Mouse (Mus musculus) liver (tissue): ENCODE results near the gene Tmem62.
"Not testable (repeated sequence)": the region's sequence is repeated elsewhere in the genome, so short reads cannot be mapped to it uniquely, and the experiment has no call there.

Source experiments
- DNase-seq: peaks from one replicate; pipeline ENCODE4 v3.0.0-alpha.2; 2020; ENCODE audit warnings: mixed read lengths

The Tmem62 gene

DNA sequence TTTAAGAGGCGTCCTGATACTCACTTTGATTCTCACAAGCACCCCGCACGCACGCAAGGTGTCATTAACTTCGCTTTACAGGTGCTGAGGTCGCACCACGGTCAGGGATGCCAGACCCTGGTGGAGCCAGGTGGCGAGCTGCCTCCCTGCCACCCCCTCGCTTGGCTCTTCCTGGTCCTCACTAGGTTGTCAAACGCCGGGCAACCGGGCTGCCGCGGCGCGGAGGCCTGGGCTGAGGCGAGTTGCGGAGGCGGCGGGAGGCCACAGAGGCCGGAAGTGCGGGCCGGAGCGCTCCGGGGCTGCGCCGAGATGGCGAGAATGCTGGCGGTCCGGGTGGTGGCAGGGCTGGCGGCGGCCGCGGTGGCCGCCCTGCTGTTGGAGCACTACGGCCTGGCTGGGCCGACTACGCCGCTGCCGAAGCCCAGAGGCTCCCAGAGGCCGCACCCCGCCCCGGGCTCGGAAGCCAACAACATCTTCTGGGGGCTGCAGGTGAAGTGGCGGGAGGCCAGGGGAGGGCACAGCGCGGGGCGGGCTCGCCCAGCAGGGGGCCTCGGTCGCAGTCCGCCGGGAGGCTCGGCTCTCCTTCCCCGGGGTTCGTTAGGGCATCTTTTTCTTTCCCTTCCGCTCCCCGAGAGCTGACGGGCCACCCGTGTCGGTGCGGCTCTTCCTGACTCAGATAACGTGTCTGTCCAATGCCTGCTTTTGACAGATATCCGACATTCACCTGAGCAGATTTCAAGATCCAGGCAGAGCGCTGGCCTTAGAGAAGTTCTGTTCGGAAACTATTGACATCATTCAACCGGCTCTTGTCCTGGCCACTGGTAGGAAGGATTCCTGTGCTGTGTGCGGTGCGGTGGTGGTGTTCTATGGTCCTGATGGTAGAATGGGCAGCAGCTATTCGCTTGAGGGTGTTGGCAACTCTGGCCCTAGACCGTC lies at the start of gene Tmem62:
Gene Tmem62, plus strand, starts transcription at position 28 of the 936 bp plus-strand sequence.
- peak; percentile 80 for DNase-seq

GRCm38 (mm10) chr2:120933038-120933437 lies 43.8 kb upstream of the Tmem62 start:
- DNase-seq: no peak

DNA sequence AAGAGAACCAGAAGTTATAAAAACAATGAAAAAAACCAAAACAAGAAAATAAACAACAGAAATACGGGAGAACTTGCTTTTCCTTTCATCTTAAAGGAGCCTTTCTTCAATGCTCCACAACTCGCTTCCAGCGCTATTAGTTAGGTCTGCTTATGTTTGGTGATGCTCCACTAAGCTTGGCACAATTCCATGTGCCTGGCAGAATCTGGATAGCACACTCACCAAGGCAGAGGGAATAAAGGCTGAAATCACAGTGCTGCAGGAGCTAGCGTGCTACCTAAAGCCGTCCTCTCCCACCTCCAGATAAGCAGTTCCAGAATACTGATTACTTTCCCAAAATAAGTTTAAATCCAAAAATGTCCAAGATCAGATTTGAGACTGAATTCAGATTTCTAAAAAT lies 25.6 kb upstream of the Tmem62 start:
- DNase-seq: no peak

DNA sequence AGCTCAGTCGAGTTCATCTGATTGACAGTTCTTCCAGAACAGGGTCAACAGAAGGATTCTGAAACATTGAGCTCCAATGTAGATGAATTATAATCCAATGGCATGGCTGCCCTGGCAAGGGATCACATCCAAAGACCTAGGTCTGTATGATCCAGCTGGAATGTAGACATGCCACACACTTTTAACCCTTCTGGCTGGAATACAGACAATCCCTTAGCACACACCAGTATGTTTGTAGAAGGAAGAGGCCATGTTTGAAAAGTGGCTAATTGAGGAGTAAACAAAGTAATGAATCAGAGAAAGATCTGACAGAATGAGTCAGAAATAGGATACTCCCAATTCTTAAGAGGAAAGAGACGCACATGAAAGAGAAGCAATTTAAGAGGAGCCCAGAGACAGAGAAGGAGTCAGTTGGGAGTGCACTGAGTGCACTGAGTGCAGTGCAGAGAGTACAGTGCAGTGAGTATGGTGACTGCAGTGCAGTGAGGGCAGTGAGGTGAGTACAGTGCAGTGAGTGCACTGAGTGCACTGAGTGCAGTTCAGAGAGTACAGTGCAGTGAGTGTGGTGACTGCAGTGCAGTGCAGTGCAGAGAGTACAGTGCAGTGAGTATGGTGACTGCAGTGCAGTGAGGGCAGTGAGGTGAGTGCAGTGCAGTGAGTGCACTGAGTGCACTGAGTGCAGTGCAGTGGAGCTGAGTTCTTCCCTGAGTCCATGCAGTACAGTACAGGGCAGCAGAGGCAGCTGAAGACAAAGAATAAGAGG lies 24.5 kb upstream of the Tmem62 start:
- DNase-seq: no peak

DNA sequence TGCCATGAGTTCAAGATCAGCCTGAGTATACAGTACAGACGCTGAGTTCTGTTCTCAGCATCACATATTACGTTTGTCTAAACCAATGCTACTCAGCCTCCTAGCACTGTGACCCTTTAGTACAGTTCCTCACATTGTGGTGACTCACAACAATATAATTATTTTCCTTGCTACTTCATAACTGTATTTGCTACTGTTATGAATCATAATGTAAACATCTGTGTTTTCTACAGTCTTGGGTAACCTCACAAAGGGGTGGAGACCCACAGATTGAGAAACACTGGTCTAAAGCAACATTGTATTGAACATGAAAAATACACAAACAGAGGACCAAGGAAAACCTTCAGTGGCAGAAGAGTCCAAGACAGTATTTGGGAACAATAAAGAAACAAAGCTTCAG lies 17.5 kb upstream of the Tmem62 start:
- DNase-seq: no peak

DNA sequence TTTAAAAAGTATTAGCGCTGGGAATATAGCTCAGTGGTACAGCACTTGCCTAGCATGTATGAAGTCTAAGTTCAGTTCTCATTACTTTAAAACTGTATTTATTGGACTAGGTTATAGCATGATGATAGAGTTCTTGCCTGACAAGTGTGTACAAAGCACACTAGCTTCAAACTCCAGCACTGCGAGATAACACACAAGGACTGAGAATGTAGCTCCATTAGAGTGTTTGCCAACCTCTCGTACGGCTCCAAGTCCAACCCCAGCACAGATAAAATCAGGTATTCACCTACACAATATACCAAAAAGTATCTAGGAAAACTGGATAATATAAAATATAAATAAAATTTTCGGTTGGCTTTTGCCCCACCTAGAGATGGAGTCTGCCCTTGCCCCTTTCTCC lies 17.0 kb upstream of the Tmem62 start:
- DNase-seq: no peak

GRCm38 (mm10) chr2:120960261-120960660 lies 16.6 kb upstream of the Tmem62 start:
- no peak for DNase-seq

DNA sequence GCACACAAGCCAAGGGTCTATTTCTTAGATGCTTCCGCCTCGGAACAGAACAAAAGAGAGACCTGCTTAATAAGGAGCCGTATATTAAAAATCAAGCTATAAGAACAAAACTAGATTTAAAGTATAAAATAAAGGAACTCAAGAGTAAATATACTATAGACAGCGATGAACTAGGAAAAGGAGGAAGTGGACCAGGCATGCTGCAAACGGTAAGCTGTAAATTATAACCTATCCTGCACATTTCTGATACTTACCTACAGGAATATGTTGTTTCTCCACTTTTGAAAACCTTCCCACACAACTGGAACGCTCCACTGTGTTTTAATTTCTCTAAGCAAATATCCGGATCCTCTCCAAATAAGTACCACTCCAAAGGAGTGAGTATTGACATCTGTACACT lies 13.7 kb upstream of the Tmem62 start:
- DNase-seq: no peak

DNA sequence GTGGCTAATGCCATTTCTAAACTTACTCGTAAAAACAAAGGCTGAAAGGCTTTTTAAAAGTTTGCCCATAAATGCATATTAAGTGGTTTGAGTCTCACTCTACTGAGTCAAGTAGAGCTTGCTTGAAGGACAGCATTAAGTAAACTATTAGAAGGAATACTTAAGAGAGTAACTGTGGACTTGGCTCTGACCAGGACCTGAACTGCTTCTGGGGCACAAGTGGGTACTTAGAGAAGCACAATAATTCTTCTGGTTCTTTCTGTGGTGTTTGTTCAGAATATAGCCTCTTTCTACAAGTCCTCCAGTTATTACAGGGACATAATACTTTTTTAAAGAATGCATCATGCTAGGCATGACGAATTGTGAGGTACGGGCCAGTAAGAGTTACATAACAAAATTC lies 11.3 kb upstream of the Tmem62 start:
- DNase-seq: no peak

DNA sequence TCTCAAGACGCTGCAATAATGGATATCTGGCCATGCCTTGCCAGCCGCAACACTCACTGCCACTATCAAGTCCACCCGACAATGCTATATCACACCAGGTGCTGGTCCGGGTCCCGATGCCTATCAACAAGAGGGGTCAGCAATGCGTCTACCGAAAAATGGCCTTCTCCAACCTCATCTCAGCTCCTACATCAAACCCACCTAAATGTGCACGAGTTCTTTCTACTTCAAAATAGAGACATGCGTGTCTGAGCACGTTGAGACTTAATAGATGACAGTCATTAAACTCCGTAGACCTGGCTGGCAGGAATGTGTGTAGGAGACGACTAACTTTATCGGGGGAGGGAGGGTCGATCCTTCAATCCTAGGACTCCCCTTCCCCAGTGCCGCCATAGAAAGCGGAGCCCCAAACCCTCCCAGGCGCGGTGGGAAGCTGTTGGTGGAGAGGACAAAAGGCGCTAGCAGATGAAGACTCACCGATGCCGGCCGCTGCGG lies 6.7 kb upstream of the Tmem62 start:
- DNase-seq: peak; percentile 60

GRCm38 (mm10) chr2:120970559-120971080 lies 6.2 kb upstream of the Tmem62 start, which contains the start of gene Ubr1:
TSS of gene Ubr1 (minus strand) at chr2:120970715.
- peak; percentile 91 for DNase-seq

- no peak for DNase-seq
Measured at GRCm38 (mm10) chr2:120971766-120972165, 5.1 kb upstream of the Tmem62 start.

DNA sequence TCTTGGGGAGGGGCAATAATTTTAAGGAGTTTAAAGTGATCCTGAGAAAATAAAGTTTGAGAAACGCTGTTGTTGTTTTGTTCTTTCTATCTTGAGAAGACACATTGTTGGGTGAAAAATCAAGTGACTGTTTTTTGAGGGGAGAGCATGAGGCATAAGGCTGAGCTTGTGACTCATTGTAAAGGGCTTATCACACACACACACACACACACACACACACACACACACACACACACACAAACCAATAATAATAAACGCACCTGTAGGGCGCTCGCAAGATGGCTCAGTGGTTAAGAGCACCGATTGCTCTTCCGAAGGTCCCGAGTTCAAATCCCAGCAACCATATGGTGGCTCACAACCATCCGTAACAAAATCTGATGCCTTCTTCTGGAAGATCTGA lies 4.6 kb upstream of the Tmem62 start:
- DNase-seq: not testable (repeated sequence)

DNA sequence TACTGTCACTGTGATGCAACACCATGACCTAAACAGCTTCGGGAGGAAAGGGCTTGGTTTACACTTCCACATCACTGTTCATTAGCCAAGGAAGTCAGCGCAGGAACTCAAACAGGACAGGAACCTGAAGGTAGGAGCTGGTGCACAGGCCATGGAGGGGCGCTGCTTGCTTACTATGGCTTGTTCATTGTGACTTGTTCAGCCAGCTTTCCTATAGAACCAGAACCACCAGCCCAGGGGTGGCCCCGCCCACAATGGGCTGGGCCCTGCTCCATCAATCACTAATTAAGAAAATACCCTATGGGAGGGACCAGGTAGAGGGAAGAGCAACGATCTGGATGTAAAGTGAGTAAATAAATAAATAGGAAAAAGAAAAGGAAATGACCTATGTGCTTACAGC lies 3.9 kb upstream of the Tmem62 start:
- peak; percentile 74 for DNase-seq

DNA sequence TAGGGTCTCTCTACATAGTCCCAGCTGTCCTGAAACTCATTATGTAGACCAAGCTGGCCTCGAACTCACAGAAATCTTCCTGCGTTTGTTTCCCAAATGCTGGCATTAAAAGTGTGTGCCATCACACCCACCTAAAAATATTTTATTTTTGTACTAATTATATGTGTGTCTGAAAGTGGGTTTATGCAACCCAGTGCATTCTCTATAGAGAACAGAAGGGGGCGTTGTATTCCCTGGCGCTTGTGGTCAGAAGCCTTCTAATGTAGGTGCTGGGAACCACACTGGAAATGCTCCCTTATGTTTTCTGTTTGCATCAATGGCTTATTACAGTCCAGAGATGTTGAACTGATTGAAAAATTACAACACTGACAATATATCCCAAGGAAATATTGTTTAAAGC lies 509 bp upstream of the Tmem62 start:
- peak; percentile 16 for DNase-seq

GRCm38 (mm10) chr2:120977926-120978692 lies 1.3 kb downstream of the Tmem62 start:
- DNase-seq: no peak

DNA sequence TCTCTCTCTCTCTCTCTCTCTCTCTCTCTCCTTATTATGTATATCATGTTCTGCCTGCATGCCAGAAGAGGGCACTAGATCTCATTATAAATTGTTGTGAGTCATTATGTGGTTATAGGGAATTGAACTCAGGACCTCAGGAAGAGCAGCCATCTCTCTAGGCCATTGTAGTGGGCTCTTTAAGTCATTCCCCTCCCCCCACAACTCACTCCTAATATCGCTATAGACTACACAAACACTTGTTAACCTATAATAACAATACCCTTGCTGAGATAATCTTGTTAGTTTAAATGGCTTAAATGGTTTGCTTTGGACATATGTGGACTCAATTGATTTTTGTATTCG lies 1.8 kb downstream of the Tmem62 start:
- no peak for DNase-seq

DNA sequence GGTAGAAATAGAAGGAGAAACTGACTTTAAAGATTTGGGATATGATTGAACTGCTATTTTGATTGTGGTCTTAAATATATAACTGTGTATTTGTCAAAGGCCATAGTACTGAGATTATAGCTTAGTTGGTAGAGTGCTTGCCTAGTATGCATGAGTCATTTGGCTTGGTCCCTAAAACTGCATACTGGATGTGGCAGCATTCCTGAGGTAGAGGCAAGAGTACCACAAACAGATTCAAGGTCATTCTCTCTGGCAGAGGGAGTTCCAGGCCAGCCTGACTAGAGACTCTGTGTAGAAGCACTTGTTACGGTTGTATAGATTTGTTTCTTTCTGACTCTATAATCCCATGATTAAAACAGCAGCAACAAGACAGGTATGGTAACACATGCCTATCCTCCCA lies 3.0 kb downstream of the Tmem62 start:
- DNase-seq: no peak

- DNase-seq: no peak
Measured at GRCm38 (mm10) chr2:120980861-120981260, 4.0 kb downstream of the Tmem62 start.

- DNase-seq: no peak
Measured at GRCm38 (mm10) chr2:120983611-120984010, 6.8 kb downstream of the Tmem62 start.

DNA sequence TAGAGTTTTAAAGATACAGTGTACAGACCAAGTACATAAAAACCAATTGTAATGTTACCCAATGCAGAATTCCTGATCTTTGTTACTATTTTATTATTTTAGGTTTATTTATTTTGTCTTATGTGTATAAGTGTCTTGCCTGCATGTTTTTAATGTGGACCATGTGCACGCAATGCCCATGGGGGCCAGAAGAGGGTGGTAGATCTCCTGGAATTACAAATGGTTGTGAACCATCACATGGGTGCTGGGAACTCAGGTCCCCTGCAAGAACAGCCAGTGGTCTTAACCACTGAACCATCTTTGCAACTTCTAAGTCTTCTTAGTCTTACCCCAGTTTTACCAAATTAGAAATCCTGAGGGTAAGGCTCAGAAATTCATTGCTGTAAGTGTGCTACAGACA lies 8.4 kb downstream of the Tmem62 start:
- DNase-seq: peak; percentile 42

- no peak for DNase-seq
Measured at GRCm38 (mm10) chr2:120991196-120991595, 14.4 kb downstream of the Tmem62 start.

DNA sequence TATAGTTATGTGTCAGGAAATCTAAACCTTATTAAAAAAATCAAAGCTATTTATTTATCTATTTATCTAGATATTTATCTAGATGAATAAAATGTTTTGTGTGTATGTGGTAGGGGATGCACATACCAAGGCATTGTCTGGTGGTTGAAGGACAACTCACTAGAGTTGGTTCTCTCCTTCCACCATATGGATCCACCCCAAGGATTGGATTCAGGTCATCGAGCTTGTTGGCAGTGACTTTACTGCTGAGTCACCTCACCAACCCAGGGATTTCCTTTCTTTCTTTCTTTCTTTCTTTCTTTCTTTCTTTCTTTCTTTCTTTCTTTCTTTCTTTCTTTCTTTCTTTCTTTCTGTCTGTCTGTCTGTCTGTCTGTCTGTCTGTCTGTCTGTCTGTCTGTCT lies 19.8 kb downstream of the Tmem62 start:
- DNase-seq: not testable (repeated sequence)
